16 mouse cellular contexts compared by ENCODE assay signal in genomic region chr3:32421115-32422054, GRCm38 (mm10). TPM values are rescaled to one million over a fixed set of nuclear protein-coding genes. Genes with fewer than 3 reads are reported as not detected.
DNase-seq lines count a peak whose midpoint lies in the region; ATAC-seq and TF ChIP-seq lines count a peak whose summit lies in the region.
"Had no signal": no experiment of that assay in that cellular context is flagged by ENCODE, and none has a peak within 500 bp of the region (broad histone marks: within the 10 kb centered on the region; RNA-seq: fewer than 3 reads in every experiment).

No protein-coding gene starts in this region.

- TF ChIP-seq POLR2A in cerebellum, adult 2 months (IDR thresholded peaks at IDR 0.05; ENCODE audit: borderline replicate concordance, insufficient read depth, low read length) = no peak
- no peak for TF ChIP-seq POLR2A in kidney, adult 2 months (IDR thresholded peaks at IDR 0.05; ENCODE audit: low read depth, low read length)

- peak in 1 of 2 experiments; percentile 60 for DNase-seq in cerebellum, adult 2 months
- DNase-seq in cerebellum, adult 11 months = no peak
- DNase-seq in kidney, adult 2 months = peak; percentile 24
- peak; percentile 68 for DNase-seq in splenic B cell, adult 2 months (ENCODE audit: low read depth, low spot score)
- DNase-seq in kidney, adult 8-10 months = no peak
- DNase-seq in forebrain, embryonic 10.5 days (ENCODE audit: extremely low spot score, low spot score) = no peak
- DNase-seq: cerebellum, adult 8-10 months; liver; right cerebral cortex, postnatal 25 days; thymus, adult 2 months had no signal

- H3K9ac ChIP-seq in kidney, embryonic 14.5 days (ENCODE audit: low read depth, low read length) = no peak overlapping the region
- H3K9ac ChIP-seq: lung, embryonic 15.5 days; midbrain, embryonic 13.5 days had no signal

- ATAC-seq in kidney, embryonic 14.5 days (ENCODE audit: low FRiP score, low TSS enrichment) = no peak
- ATAC-seq in common myeloid progenitor, adult 5-6 weeks (replicated peaks; ENCODE audit: low read depth, poor library complexity, severe bottlenecking) = peak; percentile 56
- ATAC-seq: hindbrain, embryonic 16.5 days; midbrain, embryonic 13.5 days had no signal

- no peak for TF ChIP-seq CTCF in cerebellum, adult 2 months (IDR thresholded peaks at IDR 0.05; ENCODE audit: borderline replicate concordance, insufficient read depth, low read depth, low read length)
- TF ChIP-seq CTCF in kidney, adult 2 months (conservative IDR thresholded peaks at IDR 0.05; ENCODE audit: insufficient read depth, insufficient read length, low read depth, low read length) = no peak

- no peak overlapping the region for H3K4me2 ChIP-seq in kidney, embryonic 14.5 days (replicated peaks; ENCODE audit: low read depth, low read length)
- H3K4me2 ChIP-seq: lung, embryonic 15.5 days; midbrain, embryonic 13.5 days had no signal

- no peak overlapping the region for H3K4me3 ChIP-seq in cerebellum, adult 2 months (replicated peaks; ENCODE audit: insufficient read depth, low read depth, low read length)
- H3K4me3 ChIP-seq in kidney, adult 2 months (ENCODE audit: insufficient read depth, low read depth, low read length) = no peak overlapping the region
- no peak overlapping the region for H3K4me3 ChIP-seq in kidney, embryonic 14.5 days (ENCODE audit: low read length)
- H3K4me3 ChIP-seq in forebrain, embryonic 10.5 days = no peak overlapping the region
- H3K4me3 ChIP-seq: lung, embryonic 15.5 days; midbrain, embryonic 13.5 days had no signal

- 71% methylated on average over 6 of the region's 6 CpGs for WGBS in cerebellum, adult 2 months
- WGBS in kidney, adult 2 months = 79% methylated on average over 6 of the region's 6 CpGs
- WGBS in kidney, embryonic 14.5 days = 95% methylated on average over 6 of the region's 6 CpGs
- 93% methylated on average over 6 of the region's 6 CpGs for WGBS in forebrain, embryonic 10.5 days

- no peaks in the 10 kb centered on the region for H3K27me3 ChIP-seq in cerebellum, adult 2 months (ENCODE audit: control insufficient read depth, insufficient read depth, low read length)
- no peaks in the 10 kb centered on the region for H3K27me3 ChIP-seq in kidney, adult 2 months (replicated peaks; ENCODE audit: control insufficient read depth, insufficient read depth, low read length)
- H3K27me3 ChIP-seq in kidney, embryonic 14.5 days (ENCODE audit: control insufficient read depth, insufficient read depth, low read length) = no peaks in the 10 kb centered on the region
- no peaks in the 10 kb centered on the region for H3K27me3 ChIP-seq in splenic B cell, adult 2 months (ENCODE audit: control insufficient read depth, insufficient read depth, low read length, poor library complexity, severe bottlenecking)
- no peaks in the 10 kb centered on the region for H3K27me3 ChIP-seq in forebrain, embryonic 10.5 days (ENCODE audit: poor library complexity, severe bottlenecking)
- H3K27me3 ChIP-seq: lung, embryonic 15.5 days; midbrain, embryonic 13.5 days had no signal

- H3K4me1 ChIP-seq in cerebellum, adult 2 months (ENCODE audit: control insufficient read depth, insufficient read depth, low read length) = peaks cover 11% of the 10 kb centered on the region; the same call in 1 of the 2 replicates
- H3K4me1 ChIP-seq in kidney, adult 2 months (ENCODE audit: control insufficient read depth, insufficient read depth, low read length) = peaks cover 21% of the 10 kb centered on the region
- H3K4me1 ChIP-seq in kidney, embryonic 14.5 days (ENCODE audit: control insufficient read depth, insufficient read depth, low read length) = peaks cover 7% of the 10 kb centered on the region; the same call in 1 of the 2 replicates
- no peaks in the 10 kb centered on the region for H3K4me1 ChIP-seq in forebrain, embryonic 10.5 days

- no peaks in the 10 kb centered on the region for H3K9me3 ChIP-seq in kidney, embryonic 14.5 days (ENCODE audit: control insufficient read depth, low read length)
- H3K9me3 ChIP-seq in forebrain, embryonic 10.5 days = peaks cover 5% of the 10 kb centered on the region; the same call in 1 of the 2 replicates
- H3K9me3 ChIP-seq: lung, embryonic 15.5 days had no signal

- H3K27ac ChIP-seq in cerebellum, adult 2 months (ENCODE audit: insufficient read depth, low read length) = peak overlapping the region; percentile 56
- H3K27ac ChIP-seq in kidney, adult 2 months (ENCODE audit: insufficient read depth, low read depth, low read length) = no peak overlapping the region; the same call in 1 of the 2 replicates
- no peak overlapping the region for H3K27ac ChIP-seq in kidney, embryonic 14.5 days (ENCODE audit: low read depth, low read length)
- H3K27ac ChIP-seq in forebrain, embryonic 10.5 days = no peak overlapping the region
- H3K27ac ChIP-seq: kidney, postnatal 0 days; lung, embryonic 15.5 days; midbrain, embryonic 13.5 days had no signal

- H3K36me3 ChIP-seq in kidney, adult 2 months (ENCODE audit: control insufficient read depth, insufficient read depth, low read length) = no peaks in the 10 kb centered on the region
- H3K36me3 ChIP-seq in kidney, embryonic 14.5 days (ENCODE audit: control insufficient read depth, insufficient read depth, low read length) = no peaks in the 10 kb centered on the region
- H3K36me3 ChIP-seq in splenic B cell, adult 2 months (ENCODE audit: control insufficient read depth, insufficient read depth, low read length, poor library complexity, severe bottlenecking) = no peaks in the 10 kb centered on the region
- peaks cover 22% of the 10 kb centered on the region for H3K36me3 ChIP-seq in forebrain, embryonic 10.5 days (replicated peaks)
- H3K36me3 ChIP-seq: lung, embryonic 15.5 days had no signal

RNA-seq across cellular contexts. Expression of gene Pik3ca, which starts 23.9 kb away (rescaled TPM):
- polyA plus RNA-seq in cerebellum, adult 2 months (2012; rRNA removed) = 29.0 and 29.7 TPM in 2 replicates
- 7.9 and 10.2 TPM in 2 replicates for polyA plus RNA-seq in kidney, adult 2 months (2012; rRNA removed)
- 14.5 and 16.2 TPM in 2 replicates for polyA plus RNA-seq in kidney, embryonic 14.5 days (2014; fragmentation: Nextera tagmentation; extraction: Ambion mirVana)
- total RNA-seq in common myeloid progenitor, adult 5-6 weeks (2017) = 25.5 and 32.7 TPM in 2 replicates
- 5.0 and 8.0 TPM in 2 replicates for polyA plus RNA-seq in forebrain, embryonic 10.5 days (2016; fragmentation: Nextera tagmentation; extraction: Ambion mirVana)

RNA-seq across cellular contexts. Expression of gene Zmat3, which starts 55.6 kb away (rescaled TPM):
- polyA plus RNA-seq in cerebellum, adult 2 months (2012; rRNA removed) = 43.8 and 44.8 TPM in 2 replicates
- 9.5 and 9.9 TPM in 2 replicates for polyA plus RNA-seq in kidney, adult 2 months (2012; rRNA removed)
- 5.8 and 6.9 TPM in 2 replicates for polyA plus RNA-seq in kidney, embryonic 14.5 days (2014; fragmentation: Nextera tagmentation; extraction: Ambion mirVana)
- total RNA-seq in common myeloid progenitor, adult 5-6 weeks (2017) = 1.8 TPM in 2 replicates
- 7.5 and 8.2 TPM in 2 replicates for polyA plus RNA-seq in forebrain, embryonic 10.5 days (2016; fragmentation: Nextera tagmentation; extraction: Ambion mirVana)

Comparison
In these comparisons a context has a peak if more than half of its experiments do, and no peak if none do; other contexts are left out.
1. DNase-seq: peak in kidney, adult 2 months (single experiment) and splenic B cell, adult 2 months (single experiment); none in cerebellum, adult 11 months (single experiment), kidney, adult 8-10 months (0 of 2) and forebrain, embryonic 10.5 days (single experiment).